Mouse (Mus musculus): ENCODE data around the gene Havcr2. TPM values are rescaled to one million over a fixed set of nuclear protein-coding genes. Genes with fewer than 3 reads are reported as not detected.
"Not testable (repeated sequence)": the region's sequence is repeated elsewhere in the genome, so short reads cannot be mapped to it uniquely, and the experiment has no call there.

Gene Havcr2
- polyA plus RNA-seq, 1 experiment from 2014 or later = 0.17 TPM

GRCm38 (mm10) chr11:46461931-46462330, 7.2 kb downstream of the Havcr2 start:
- H3K27ac ChIP-seq = no peak overlapping the region
- no peaks in the 10 kb centered on the region for H3K9me3 ChIP-seq
- H3K9ac ChIP-seq = no peak overlapping the region
- H3K36me3 ChIP-seq = no peaks in the 10 kb centered on the region
- no peaks in the 10 kb centered on the region for H3K27me3 ChIP-seq
- no peak overlapping the region for H3K4me3 ChIP-seq
- peaks cover 6% of the 10 kb centered on the region; the same call in 1 of the 2 replicates for H3K4me1 ChIP-seq
- ATAC-seq (ENCODE audit: low FRiP score, low read depth) = no peak
- 52% methylated on average over 5 of the region's 5 CpGs for WGBS
- no peak overlapping the region for H3K4me2 ChIP-seq (replicated peaks)

GRCm38 (mm10) chr11:46466878-46467277, 12.1 kb downstream of the Havcr2 start:
- no peak for ATAC-seq (ENCODE audit: low FRiP score, low read depth)
- Histone ChIP-seq H3K9me3 (no peaks in the 10 kb centered on the region), H3K4me3 (no peak overlapping the region), H3K27me3 (no peaks in the 10 kb centered on the region), H3K27ac (no peak overlapping the region), H3K36me3 (no peaks in the 10 kb centered on the region), H3K4me1 (peaks cover 6% of the 10 kb centered on the region; the same call in 1 of the 2 replicates), H3K4me2 (replicated peaks) (no peak overlapping the region), H3K9ac (no peak overlapping the region)
- 92% methylated on average over 2 of the region's 2 CpGs for WGBS

- no peaks in the 10 kb centered on the region for H3K36me3 ChIP-seq
- WGBS = 83% methylated on average over 4 of the region's 4 CpGs
- no peak overlapping the region for H3K4me3 ChIP-seq
- no peaks in the 10 kb centered on the region; the same call in 1 of the 2 replicates for H3K9me3 ChIP-seq
- no peak for ATAC-seq (ENCODE audit: low FRiP score, low read depth)
- H3K9ac ChIP-seq = no peak overlapping the region
- no peaks in the 10 kb centered on the region for H3K27me3 ChIP-seq
- H3K4me2 ChIP-seq (replicated peaks) = no peak overlapping the region
- H3K4me1 ChIP-seq = no peaks in the 10 kb centered on the region
- no peak overlapping the region for H3K27ac ChIP-seq
These were observed 19.5 kb downstream of the Havcr2 start for GRCm38 (mm10) chr11:46474220-46474619.

DNA sequence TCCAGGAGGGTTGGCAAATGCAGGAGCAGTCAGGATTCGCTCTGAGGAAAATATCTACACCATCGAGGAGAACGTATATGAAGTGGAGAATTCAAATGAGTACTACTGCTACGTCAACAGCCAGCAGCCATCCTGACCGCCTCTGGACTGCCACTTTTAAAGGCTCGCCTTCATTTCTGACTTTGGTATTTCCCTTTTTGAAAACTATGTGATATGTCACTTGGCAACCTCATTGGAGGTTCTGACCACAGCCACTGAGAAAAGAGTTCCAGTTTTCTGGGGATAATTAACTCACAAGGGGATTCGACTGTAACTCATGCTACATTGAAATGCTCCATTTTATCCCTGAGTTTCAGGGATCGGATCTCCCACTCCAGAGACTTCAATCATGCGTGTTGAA, 24.6 kb downstream of the Havcr2 start:
- 81% methylated on average over 9 of the region's 9 CpGs for WGBS
- H3K9ac ChIP-seq = no peak overlapping the region

GRCm38 (mm10) chr11:46480517-46480916, 25.8 kb downstream of the Havcr2 start:
- H3K9ac ChIP-seq = no peak overlapping the region
- no peak overlapping the region for H3K4me3 ChIP-seq
- no peaks in the 10 kb centered on the region for H3K27me3 ChIP-seq
- no peaks in the 10 kb centered on the region for H3K4me1 ChIP-seq
- 56% methylated on average over 7 of the region's 7 CpGs for WGBS
- ATAC-seq (ENCODE audit: low FRiP score, low read depth) = no peak
- no peak overlapping the region for H3K27ac ChIP-seq
- no peaks in the 10 kb centered on the region for H3K9me3 ChIP-seq
- no peaks in the 10 kb centered on the region for H3K36me3 ChIP-seq
- H3K4me2 ChIP-seq (replicated peaks) = no peak overlapping the region

More for the DNA sequence above, 24.6 kb downstream of the Havcr2 start:
- Histone ChIP-seq H3K27me3 (no peaks in the 10 kb centered on the region), H3K27ac (no peak overlapping the region), H3K4me1 (no peaks in the 10 kb centered on the region), H3K9me3 (no peaks in the 10 kb centered on the region; the same call in 1 of the 2 replicates), H3K4me3 (no peak overlapping the region), H3K4me2 (replicated peaks) (no peak overlapping the region), H3K36me3 (no peaks in the 10 kb centered on the region)
- ATAC-seq (ENCODE audit: low FRiP score, low read depth) = no peak

- H3K4me2 ChIP-seq (replicated peaks) = no peak overlapping the region
- H3K36me3 ChIP-seq = no peaks in the 10 kb centered on the region
- H3K27me3 ChIP-seq = no peaks in the 10 kb centered on the region
- no peaks in the 10 kb centered on the region for H3K9me3 ChIP-seq
- no peaks in the 10 kb centered on the region for H3K4me1 ChIP-seq
- 26% methylated on average over 1 of the region's 1 CpGs for WGBS
- H3K9ac ChIP-seq = no peak overlapping the region
- no peak overlapping the region for H3K4me3 ChIP-seq
- no peak for ATAC-seq (ENCODE audit: low FRiP score, low read depth)
- H3K27ac ChIP-seq = no peak overlapping the region
These were observed 33.5 kb downstream of the Havcr2 start for GRCm38 (mm10) chr11:46488231-46488630.

GRCm38 (mm10) chr11:46488650-46489049, 33.9 kb downstream of the Havcr2 start:
- no peak for ATAC-seq (ENCODE audit: low FRiP score, low read depth)
- no peak overlapping the region for H3K4me2 ChIP-seq (replicated peaks)
- 82% methylated on average over 2 of the region's 2 CpGs for WGBS
- no peak overlapping the region for H3K4me3 ChIP-seq
- no peaks in the 10 kb centered on the region for H3K9me3 ChIP-seq
- H3K36me3 ChIP-seq = no peaks in the 10 kb centered on the region
- no peaks in the 10 kb centered on the region for H3K4me1 ChIP-seq
- H3K27me3 ChIP-seq = no peaks in the 10 kb centered on the region
- no peak overlapping the region for H3K27ac ChIP-seq
- H3K9ac ChIP-seq = no peak overlapping the region

DNA sequence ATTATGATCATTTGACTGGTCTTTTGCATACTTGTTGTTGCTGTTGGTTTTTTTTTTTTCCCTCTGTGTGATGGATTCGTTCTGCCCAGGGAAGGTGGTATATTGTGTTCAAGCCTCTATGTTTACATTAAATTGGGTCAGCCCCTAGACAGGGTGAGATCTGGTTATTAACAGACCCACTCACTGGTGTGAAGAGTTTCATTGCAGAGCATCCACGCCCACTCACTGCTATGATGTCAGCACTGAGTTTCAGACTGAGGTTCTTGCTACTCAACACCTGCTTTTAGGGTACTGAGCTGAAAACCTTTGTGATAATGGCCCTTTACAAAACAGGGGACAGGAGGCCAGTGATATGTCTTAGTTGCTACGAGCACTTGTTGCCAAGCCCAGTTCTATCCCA, 52.4 kb downstream of the Havcr2 start:
- Histone ChIP-seq H3K27me3 (no peaks in the 10 kb centered on the region), H3K4me3 (no peak overlapping the region), H3K9me3 (no peaks in the 10 kb centered on the region), H3K9ac (no peak overlapping the region), H3K4me1 (no peaks in the 10 kb centered on the region), H3K36me3 (no peaks in the 10 kb centered on the region), H3K27ac (no peak overlapping the region), H3K4me2 (replicated peaks) (no peak overlapping the region)
- ATAC-seq (ENCODE audit: low FRiP score, low read depth) = no peak
- 74% methylated on average over 3 of the region's 3 CpGs for WGBS

GRCm38 (mm10) chr11:46509900-46510299, 55.2 kb downstream of the Havcr2 start:
- Histone ChIP-seq H3K36me3 (no peaks in the 10 kb centered on the region), H3K4me3 (no peak overlapping the region), H3K27me3 (no peaks in the 10 kb centered on the region), H3K9me3 (no peaks in the 10 kb centered on the region), H3K9ac (no peak overlapping the region), H3K27ac (no peak overlapping the region), H3K4me2 (replicated peaks) (no peak overlapping the region), H3K4me1 (no peaks in the 10 kb centered on the region)
- no peak for ATAC-seq (ENCODE audit: low FRiP score, low read depth)
- WGBS = 92% methylated on average over 5 of the region's 5 CpGs

GRCm38 (mm10) chr11:46521341-46521740, 66.6 kb downstream of the Havcr2 start:
- not testable (repeated sequence) for H3K9me3 ChIP-seq; H3K4me1 ChIP-seq; ATAC-seq (ENCODE audit: low FRiP score, low read depth); H3K27ac ChIP-seq; H3K36me3 ChIP-seq; H3K9ac ChIP-seq; H3K27me3 ChIP-seq; H3K4me3 ChIP-seq; H3K4me2 ChIP-seq (replicated peaks)
- 84% methylated on average over 5 of the region's 5 CpGs for WGBS

- H3K9ac ChIP-seq = no peak overlapping the region
These were observed 68.0 kb downstream of the Havcr2 start for GRCm38 (mm10) chr11:46522719-46523118.

DNA sequence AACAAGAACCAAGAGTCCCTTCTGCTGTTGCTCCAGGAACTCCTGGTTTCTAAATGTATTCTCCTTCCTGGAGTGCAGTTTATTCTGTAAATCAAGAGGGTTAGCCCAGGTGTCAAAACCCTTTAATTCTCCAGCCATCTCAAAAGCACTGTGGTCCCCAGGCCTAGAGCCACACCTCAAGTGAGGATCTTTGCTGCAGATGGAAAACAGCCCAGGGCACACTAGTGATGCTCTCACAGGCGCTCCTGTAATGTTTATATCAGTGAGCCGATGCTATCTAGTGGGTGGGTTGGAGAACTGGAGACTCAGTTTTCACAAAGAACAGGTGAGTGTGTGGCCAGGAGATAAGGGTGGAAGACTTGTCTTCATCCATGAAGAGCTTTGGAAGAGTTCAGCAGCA, 69.2 kb downstream of the Havcr2 start, which contains the start of gene Gm12169:
TSS of gene Gm12169 (plus strand) at position 301 of the 400 bp plus-strand sequence.
- no peaks in the 10 kb centered on the region for H3K4me1 ChIP-seq
- H3K9ac ChIP-seq = no peak within 1 kb of the TSS
- H3K27ac ChIP-seq = no peak within 1 kb of the TSS
- no peak within 1 kb of the TSS for H3K4me2 ChIP-seq (replicated peaks)
- no peaks in the 10 kb centered on the region for H3K36me3 ChIP-seq
- no peaks in the 10 kb centered on the region for H3K27me3 ChIP-seq
- H3K9me3 ChIP-seq = no peaks in the 10 kb centered on the region
- no peak within 1 kb of the TSS for H3K4me3 ChIP-seq
- ATAC-seq (ENCODE audit: low FRiP score, low read depth) = no peak
- 86% methylated on average over 2 of the region's 2 CpGs for WGBS

More at GRCm38 (mm10) chr11:46522719-46523118, 68.0 kb downstream of the Havcr2 start:
- H3K4me2 ChIP-seq (replicated peaks) = no peak overlapping the region
- no peak overlapping the region for H3K27ac ChIP-seq
- H3K36me3 ChIP-seq = no peaks in the 10 kb centered on the region
- no peak for ATAC-seq (ENCODE audit: low FRiP score, low read depth)
- H3K4me3 ChIP-seq = no peak overlapping the region
- H3K27me3 ChIP-seq = no peaks in the 10 kb centered on the region
- no peaks in the 10 kb centered on the region for H3K9me3 ChIP-seq
- H3K4me1 ChIP-seq = no peaks in the 10 kb centered on the region
- WGBS = 69% methylated on average over 3 of the region's 3 CpGs

DNA sequence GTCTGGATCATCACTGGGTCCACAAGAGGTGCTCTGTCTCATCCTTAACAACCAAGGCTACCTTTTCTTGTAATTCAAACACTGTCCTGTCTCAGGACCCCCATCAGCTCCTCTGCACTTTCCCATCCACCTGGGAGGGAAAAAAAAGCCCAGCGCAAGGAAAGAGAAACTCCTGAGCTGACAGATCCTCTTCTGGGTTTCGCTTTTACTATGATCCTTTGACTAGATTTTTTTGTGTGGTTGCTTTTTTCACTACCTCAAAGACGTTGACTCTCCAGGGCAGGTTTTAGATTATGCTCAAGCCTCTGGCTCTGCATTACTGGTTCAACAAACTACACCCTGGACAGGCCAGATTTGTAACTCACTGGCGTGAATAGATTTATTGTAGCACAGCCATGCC, 75.4 kb downstream of the Havcr2 start:
- Histone ChIP-seq H3K4me2 (replicated peaks) (no peak overlapping the region), H3K27ac (no peak overlapping the region; the same call in 1 of the 2 replicates), H3K4me1 (no peaks in the 10 kb centered on the region), H3K36me3 (no peaks in the 10 kb centered on the region), H3K9ac (no peak overlapping the region), H3K4me3 (no peak overlapping the region), H3K9me3 (no peaks in the 10 kb centered on the region), H3K27me3 (no peaks in the 10 kb centered on the region)
- WGBS = 62% methylated on average over 4 of the region's 4 CpGs
- ATAC-seq (ENCODE audit: low FRiP score, low read depth) = no peak

Data from limb, embryonic 13.5 days (tissue).